Mouse (Mus musculus) small intestine, adult 2 months (tissue): ENCODE results near the gene Efna2. TPM values are rescaled to one million over a fixed set of nuclear protein-coding genes. Genes with fewer than 3 reads are reported as not detected.

Experiments used
- H3K27ac ChIP-seq: fragments of 200-500 bp; 2 replicates; pipeline ENCODE4 v1.5.1; 2012; ENCODE audit warnings: low read depth, low read length, control low read depth, inconsistent platforms; ENCODE audit not compliant: insufficient read depth
- H3K27me3 ChIP-seq: fragments of 200-500 bp; 2 replicates; pipeline ENCODE4 v1.6.1; 2012; ENCODE audit warnings: mild to moderate bottlenecking, moderate library complexity, low read length, inconsistent platforms; ENCODE audit not compliant: control insufficient read depth, insufficient read depth
- H3K36me3 ChIP-seq: fragments of 200-500 bp; 2 replicates; pipeline ENCODE4 v1.6.1; 2012; ENCODE audit warnings: mild to moderate bottlenecking, low read length, control low read depth, inconsistent platforms; ENCODE audit not compliant: control insufficient read depth, insufficient read depth
- H3K4me1 ChIP-seq: fragments of 200-500 bp; 2 replicates; pipeline ENCODE4 v1.6.1; 2012; ENCODE audit warnings: low read length, inconsistent platforms, mixed read lengths; ENCODE audit not compliant: control insufficient read depth, insufficient read depth, insufficient read length
- H3K4me3 ChIP-seq: fragments of 200-500 bp; 2 replicates; pipeline ENCODE4 v1.5.1; 2012; ENCODE audit warnings: low read depth, mild to moderate bottlenecking, control low read depth, inconsistent platforms, low read length, moderate library complexity
- CTCF ChIP-seq: fragments of 200-500 bp; IDR thresholded peaks from 2 replicates; pipeline ENCODE4 v1.5.1; 2012; ENCODE audit warnings: low read depth, mild to moderate bottlenecking, control low read depth, inconsistent platforms, low read length, moderate library complexity, mixed read lengths; ENCODE audit not compliant: insufficient replicate concordance, insufficient read length; ENCODE audit errors: extremely low read depth
- POLR2A ChIP-seq: fragments of 200-500 bp; IDR thresholded peaks from 2 replicates; pipeline ENCODE4 v1.6.1; 2012; ENCODE audit warnings: low read depth, mild to moderate bottlenecking, control low read depth, inconsistent platforms, low read length, moderate library complexity
- WGBS: fragments of 180-500 bp; shearing (Covaris S2); methylation state at CpG from one replicate; pipeline ENCODE4 v1.1.7; 2018; 5-methylcytosine and 5-hydroxymethylcytosine counted together
- polyA plus RNA-seq: library from polyadenylated mRNA; depleted of rRNA; stranded (reverse); fragments of >200 nt; gene quantifications from 2 replicates; pipeline ENCODE4 v1.2.3, GENCODE M21; 2012

The Efna2 gene
- polyA plus RNA-seq, 1 experiment: 1.8 TPM

GRCm38 (mm10) chr10:80142530-80142925 lies 36.8 kb upstream of the Efna2 start:
- Histone ChIP-seq H3K4me3 (peak overlapping the region; percentile 86), H3K36me3 (peaks cover 25% of the 10 kb centered on the region), H3K4me1 (peaks cover 42% of the 10 kb centered on the region), H3K27me3 (peaks cover 10% of the 10 kb centered on the region), H3K27ac (peak overlapping the region; percentile 96)
- TF ChIP-seq CTCF: peak; percentile 4; the same call in 1 of the 2 replicates
- TF ChIP-seq POLR2A: peak; percentile 32; the same call in 1 of the 2 replicates
- 1% methylated on average over 15 of the region's 15 CpGs for WGBS

- peaks cover 25% of the 10 kb centered on the region for H3K36me3 ChIP-seq
- peaks cover 2% of the 10 kb centered on the region for H3K27me3 ChIP-seq
- H3K4me1 ChIP-seq: peaks cover 42% of the 10 kb centered on the region
- WGBS: 87% methylated on average over 7 of the region's 7 CpGs
- TF ChIP-seq POLR2A: no peak
- TF ChIP-seq CTCF: no peak
- H3K27ac ChIP-seq: no peak overlapping the region
- no peak overlapping the region for H3K4me3 ChIP-seq
Measured at GRCm38 (mm10) chr10:80143664-80144063, 35.6 kb upstream of the Efna2 start.

GRCm38 (mm10) chr10:80144159-80144558 lies 35.1 kb upstream of the Efna2 start:
- H3K4me3 ChIP-seq: no peak overlapping the region
- no peak overlapping the region for H3K27ac ChIP-seq
- H3K4me1 ChIP-seq: peaks cover 37% of the 10 kb centered on the region
- H3K27me3 ChIP-seq: no peaks in the 10 kb centered on the region; the same call in 1 of the 2 replicates
- TF ChIP-seq POLR2A: no peak
- no peak for TF ChIP-seq CTCF
- peaks cover 25% of the 10 kb centered on the region for H3K36me3 ChIP-seq
- 85% methylated on average over 12 of the region's 12 CpGs for WGBS

- no peaks in the 10 kb centered on the region for H3K27me3 ChIP-seq
- peak overlapping the region; percentile 80 for H3K27ac ChIP-seq
- WGBS: 61% methylated on average over 20 of the region's 20 CpGs
- TF ChIP-seq POLR2A: peak; percentile 7; the same call in 1 of the 2 replicates
- peak; percentile 90 for TF ChIP-seq CTCF
- H3K4me1 ChIP-seq: peaks cover 33% of the 10 kb centered on the region
- peaks cover 32% of the 10 kb centered on the region for H3K36me3 ChIP-seq
- peak overlapping the region; percentile 27 for H3K4me3 ChIP-seq
Measured at GRCm38 (mm10) chr10:80144864-80145838, 34.1 kb upstream of the Efna2 start.

- H3K27ac ChIP-seq: peak overlapping the region; percentile 80
- peaks cover 33% of the 10 kb centered on the region for H3K4me1 ChIP-seq
- 41% methylated on average over 6 of the region's 6 CpGs for WGBS
- no peaks in the 10 kb centered on the region for H3K27me3 ChIP-seq
- TF ChIP-seq POLR2A (no peak), CTCF (no peak)
- H3K4me3 ChIP-seq: peak overlapping the region; percentile 27
- H3K36me3 ChIP-seq: peaks cover 39% of the 10 kb centered on the region
Measured at GRCm38 (mm10) chr10:80145896-80146295, 33.4 kb upstream of the Efna2 start.

GRCm38 (mm10) chr10:80146568-80147011 lies 32.7 kb upstream of the Efna2 start:
- peaks cover 46% of the 10 kb centered on the region for H3K36me3 ChIP-seq
- WGBS: 32% methylated on average over 4 of the region's 4 CpGs
- H3K4me3 ChIP-seq: peak overlapping the region; percentile 25
- H3K27ac ChIP-seq: peak overlapping the region; percentile 99
- H3K4me1 ChIP-seq: peaks cover 32% of the 10 kb centered on the region
- TF ChIP-seq POLR2A: no peak
- no peak for TF ChIP-seq CTCF
- H3K27me3 ChIP-seq: no peaks in the 10 kb centered on the region

GRCm38 (mm10) chr10:80147146-80147718 lies 32.0 kb upstream of the Efna2 start:
- H3K4me1 ChIP-seq: peaks cover 39% of the 10 kb centered on the region
- 36% methylated on average over 5 of the region's 5 CpGs for WGBS

More at GRCm38 (mm10) chr10:80147146-80147718, 32.0 kb upstream of the Efna2 start:
- no peak for TF ChIP-seq CTCF
- H3K4me3 ChIP-seq: peak overlapping the region; percentile 97
- peak overlapping the region; percentile 99 for H3K27ac ChIP-seq
- H3K36me3 ChIP-seq: peaks cover 52% of the 10 kb centered on the region
- H3K27me3 ChIP-seq: no peaks in the 10 kb centered on the region
